Mouse (Mus musculus) hindbrain, embryonic 15.5 days (tissue): Measurements from ENCODE around the gene Arl15. TPM values are rescaled to one million over a fixed set of nuclear protein-coding genes. Genes with fewer than 3 reads are reported as not detected.
A peak's percentile ranks its signal among the peaks of the same experiment; 100 is the strongest.

Source experiments
- ATAC-seq: fragments of 200-750 bp; cut with Nextera tagmentation; 2 replicates; pipeline ENCODE4 v1.8.0; 2017; ENCODE audit warnings: low read depth, moderate number of reproducible peaks, moderate TSS enrichment; ENCODE audit not compliant: low FRiP score
- H3K27ac ChIP-seq: fragments of 300-500 bp; sonication (generic); replicated peaks from 2 replicates; pipeline ENCODE4 v1.5.1; 2015; ENCODE audit warnings: mild to moderate bottlenecking, inconsistent platforms
- H3K27me3 ChIP-seq: fragments of 300-500 bp; sonication (generic); 2 replicates; pipeline ENCODE4 v1.6.1; 2015; ENCODE audit warnings: control low read depth, inconsistent platforms
- H3K36me3 ChIP-seq: fragments of 300-500 bp; sonication (generic); 2 replicates; pipeline ENCODE4 v1.6.1; 2015; ENCODE audit warnings: control low read depth, inconsistent platforms
- H3K4me1 ChIP-seq: fragments of 300-500 bp; sonication (generic); replicated peaks from 2 replicates; pipeline ENCODE4 v1.6.1; 2015; ENCODE audit warnings: control low read depth, inconsistent platforms
- H3K4me2 ChIP-seq: fragments of 300-500 bp; sonication (generic); 2 replicates; pipeline ENCODE4 v1.6.1; 2015; ENCODE audit warnings: moderate library complexity, mild to moderate bottlenecking, inconsistent platforms
- H3K4me3 ChIP-seq: fragments of 300-500 bp; sonication (generic); 2 replicates; pipeline ENCODE4 v1.5.1; 2015; ENCODE audit warnings: mild to moderate bottlenecking, inconsistent platforms
- H3K9ac ChIP-seq: fragments of 300-500 bp; sonication (generic); 2 replicates; pipeline ENCODE4 v1.6.1; 2015; ENCODE audit warnings: inconsistent platforms
- H3K9me3 ChIP-seq: fragments of 300-500 bp; sonication (generic); 2 replicates; pipeline ENCODE4 v1.6.1; 2016; ENCODE audit warnings: control low read depth, inconsistent platforms
- WGBS: fragments of 180-500 bp; shearing (Covaris S2); methylation state at CpG from one replicate; pipeline ENCODE4 v1.1.7; 2015; 5-methylcytosine and 5-hydroxymethylcytosine counted together
- polyA plus RNA-seq: library from polyadenylated mRNA; unstranded; fragments of >200 nt; fragmentation: Nextera tagmentation; extraction: Ambion mirVana; gene quantifications from 2 replicates; pipeline ENCODE4 v1.2.1, GENCODE M21; 2015

Gene Arl15
- polyA plus RNA-seq, 1 experiment from 2014 or later = 13.8 TPM

DNA sequence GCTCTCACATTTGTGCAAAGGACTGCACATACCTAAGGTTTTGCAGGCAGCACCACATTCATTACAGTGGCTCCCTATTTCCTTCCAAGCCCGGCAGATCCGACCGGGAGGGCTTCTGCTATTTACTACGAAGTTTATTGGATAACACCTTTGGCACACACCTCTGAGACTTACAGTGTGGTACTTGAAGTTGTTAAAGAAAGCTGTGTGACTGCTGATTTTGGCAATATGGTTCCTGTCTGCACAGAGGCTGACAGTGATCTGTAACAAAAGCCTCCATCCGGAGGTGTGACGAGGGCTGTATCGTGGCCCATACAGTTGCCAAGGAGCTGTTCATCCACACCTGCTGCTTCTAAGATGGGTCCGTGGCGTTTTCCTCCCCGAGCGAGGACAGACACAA is 335.7 kb downstream of the Arl15 start:
- no peak overlapping the region for H3K9ac ChIP-seq
- H3K27me3 ChIP-seq = no peaks in the 10 kb centered on the region
- H3K4me3 ChIP-seq = no peak overlapping the region
- H3K4me2 ChIP-seq = no peak overlapping the region
- no peak for ATAC-seq
- H3K36me3 ChIP-seq = no peaks in the 10 kb centered on the region
- no peaks in the 10 kb centered on the region for H3K9me3 ChIP-seq
- no peak overlapping the region for H3K27ac ChIP-seq
- 82% methylated on average over 11 of the region's 11 CpGs for whole genome bisulfite sequencing
- no peaks in the 10 kb centered on the region for H3K4me1 ChIP-seq

GRCm38 (mm10) chr13:114130566-114131319 is 336.4 kb downstream of the Arl15 start:
- Histone ChIP-seq H3K27ac (no peak overlapping the region), H3K27me3 (no peaks in the 10 kb centered on the region)
- peak; percentile 45; the same call in 1 of the 2 replicates for ATAC-seq

GRCm38 (mm10) chr13:114138921-114139320 is 344.6 kb downstream of the Arl15 start:
- 61% methylated on average over 8 of the region's 8 CpGs for WGBS

More at GRCm38 (mm10) chr13:114130566-114131319, 336.4 kb downstream of the Arl15 start:
- H3K9ac ChIP-seq = no peak overlapping the region
- no peaks in the 10 kb centered on the region for H3K36me3 ChIP-seq
- H3K9me3 ChIP-seq = no peaks in the 10 kb centered on the region
- no peaks in the 10 kb centered on the region for H3K4me1 ChIP-seq
- no peak overlapping the region for H3K4me2 ChIP-seq
- WGBS = 68% methylated on average over 11 of the region's 11 CpGs
- no peak overlapping the region for H3K4me3 ChIP-seq

GRCm38 (mm10) chr13:114139570-114139969 is 345.3 kb downstream of the Arl15 start:
- Histone ChIP-seq H3K27me3 (no peaks in the 10 kb centered on the region), H3K4me2 (no peak overlapping the region), H3K36me3 (no peaks in the 10 kb centered on the region), H3K9me3 (no peaks in the 10 kb centered on the region), H3K27ac (no peak overlapping the region), H3K4me1 (peaks cover 25% of the 10 kb centered on the region), H3K4me3 (no peak overlapping the region), H3K9ac (no peak overlapping the region)
- 82% methylated on average over 9 of the region's 9 CpGs for WGBS
- no peak for ATAC-seq

More at GRCm38 (mm10) chr13:114138921-114139320, 344.6 kb downstream of the Arl15 start:
- no peak overlapping the region for H3K27ac ChIP-seq
- H3K36me3 ChIP-seq = no peaks in the 10 kb centered on the region
- H3K4me1 ChIP-seq = peaks cover 19% of the 10 kb centered on the region
- H3K9ac ChIP-seq = no peak overlapping the region
- no peak for ATAC-seq
- H3K4me3 ChIP-seq = no peak overlapping the region
- no peaks in the 10 kb centered on the region for H3K27me3 ChIP-seq
- no peak overlapping the region for H3K4me2 ChIP-seq
- no peaks in the 10 kb centered on the region for H3K9me3 ChIP-seq

- Histone ChIP-seq H3K9me3 (no peaks in the 10 kb centered on the region), H3K4me2 (no peak overlapping the region), H3K4me3 (no peak overlapping the region), H3K36me3 (no peaks in the 10 kb centered on the region), H3K27me3 (no peaks in the 10 kb centered on the region), H3K9ac (no peak overlapping the region), H3K4me1 (peaks cover 32% of the 10 kb centered on the region), H3K27ac (no peak overlapping the region)
- 66% methylated on average over 8 of the region's 8 CpGs for WGBS
- ATAC-seq = 0 out of 2 replicates have a peak, but pooled peaks have one; percentile 35
Observed at GRCm38 (mm10) chr13:114142826-114143225, 348.5 kb downstream of the Arl15 start.

DNA sequence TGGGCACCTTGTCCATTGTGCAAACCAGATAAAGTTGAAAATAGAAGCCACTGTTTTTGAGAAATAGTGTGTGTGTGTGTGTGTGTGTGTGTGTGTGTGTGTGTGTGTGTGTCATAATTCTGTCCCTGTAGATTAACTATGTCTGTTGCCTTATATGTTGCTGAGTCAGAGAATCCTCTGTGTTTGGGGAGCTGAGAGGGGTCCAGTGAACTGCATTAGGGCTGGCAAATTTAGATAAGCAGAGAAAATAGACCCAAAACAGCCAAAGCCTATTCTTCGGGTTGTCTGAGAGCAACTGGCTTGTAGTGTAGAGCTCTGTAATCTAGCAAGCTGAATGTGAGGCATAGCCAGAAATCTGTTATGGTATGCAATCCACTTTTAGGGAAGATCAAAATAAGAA is 348.9 kb downstream of the Arl15 start:
- Histone ChIP-seq H3K9ac (no peak overlapping the region), H3K4me3 (no peak overlapping the region), H3K4me2 (no peak overlapping the region), H3K27me3 (no peaks in the 10 kb centered on the region), H3K36me3 (no peaks in the 10 kb centered on the region), H3K27ac (no peak overlapping the region), H3K9me3 (no peaks in the 10 kb centered on the region), H3K4me1 (peaks cover 32% of the 10 kb centered on the region)
- WGBS = 79% methylated on average over 1 of the region's 1 CpGs
- ATAC-seq = no peak

- no peak for ATAC-seq
- H3K4me3 ChIP-seq = no peak overlapping the region
- WGBS = 44% methylated on average over 15 of the region's 15 CpGs
- H3K9me3 ChIP-seq = no peaks in the 10 kb centered on the region
- H3K4me1 ChIP-seq = peaks cover 26% of the 10 kb centered on the region
- H3K4me2 ChIP-seq = 0 out of 2 replicates have a peak overlapping the region, but pooled peaks have one; percentile 2
- H3K9ac ChIP-seq = no peak overlapping the region
- H3K27me3 ChIP-seq = no peaks in the 10 kb centered on the region
- no peaks in the 10 kb centered on the region for H3K36me3 ChIP-seq
- H3K27ac ChIP-seq = no peak overlapping the region
Observed at GRCm38 (mm10) chr13:114144052-114145046, 350.0 kb downstream of the Arl15 start.

GRCm38 (mm10) chr13:114145249-114145648 is 350.9 kb downstream of the Arl15 start:
- no peak overlapping the region for H3K4me2 ChIP-seq
- peaks cover 24% of the 10 kb centered on the region; the same call in 1 of the 2 replicates for H3K4me1 ChIP-seq
- no peaks in the 10 kb centered on the region for H3K9me3 ChIP-seq
- no peak overlapping the region for H3K27ac ChIP-seq
- H3K4me3 ChIP-seq = no peak overlapping the region
- no peak overlapping the region for H3K9ac ChIP-seq
- H3K36me3 ChIP-seq = no peaks in the 10 kb centered on the region
- no peaks in the 10 kb centered on the region for H3K27me3 ChIP-seq
- 82% methylated on average over 8 of the region's 8 CpGs for WGBS
- peak; percentile 31; the same call in 1 of the 2 replicates for ATAC-seq

DNA sequence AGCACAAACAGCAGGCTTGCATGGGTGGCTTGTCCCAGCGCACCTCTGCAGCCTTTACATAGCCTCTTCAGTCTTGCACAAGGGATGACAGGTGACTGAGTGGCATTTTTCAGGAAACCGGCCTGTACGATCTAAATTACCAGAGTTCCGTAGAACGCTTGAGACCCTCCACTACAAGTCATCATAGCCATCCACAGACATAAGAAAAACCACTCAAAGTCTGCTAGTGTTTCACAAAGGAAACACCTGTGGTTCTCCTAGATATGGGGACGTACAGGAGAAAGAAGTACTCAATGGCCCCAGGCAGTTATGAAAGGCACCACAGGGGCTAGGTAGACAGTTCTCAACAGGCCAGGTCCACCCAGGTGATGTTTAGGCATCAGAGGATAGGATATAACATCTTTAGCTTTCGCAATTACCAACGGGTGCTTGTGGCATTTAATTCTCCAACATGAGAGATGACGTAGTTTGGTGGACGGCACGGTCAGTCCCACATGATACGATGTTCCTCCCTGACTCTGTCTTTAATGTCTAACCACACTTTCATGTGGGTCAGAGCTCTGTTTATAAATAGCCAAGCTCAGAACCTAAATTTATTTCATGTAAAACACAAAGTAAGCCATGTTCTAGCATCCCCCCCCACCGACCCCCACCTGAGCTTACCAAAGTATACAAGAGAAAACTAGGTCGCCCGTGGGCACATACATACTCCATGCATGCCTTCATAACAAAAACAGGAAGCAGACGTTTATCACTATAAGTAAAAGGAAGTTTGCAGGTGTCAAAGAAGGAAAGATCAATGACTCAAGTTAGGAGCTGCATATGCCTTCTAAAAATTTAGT is 356.8 kb downstream of the Arl15 start:
- no peak overlapping the region for H3K4me2 ChIP-seq
- no peak overlapping the region for H3K4me3 ChIP-seq
- no peaks in the 10 kb centered on the region for H3K9me3 ChIP-seq
- no peak overlapping the region for H3K27ac ChIP-seq
- H3K27me3 ChIP-seq = no peaks in the 10 kb centered on the region
- ATAC-seq = no peak
- 94% methylated on average over 16 of the region's 16 CpGs for WGBS
- no peaks in the 10 kb centered on the region for H3K4me1 ChIP-seq
- H3K36me3 ChIP-seq = no peaks in the 10 kb centered on the region
- H3K9ac ChIP-seq = no peak overlapping the region

DNA sequence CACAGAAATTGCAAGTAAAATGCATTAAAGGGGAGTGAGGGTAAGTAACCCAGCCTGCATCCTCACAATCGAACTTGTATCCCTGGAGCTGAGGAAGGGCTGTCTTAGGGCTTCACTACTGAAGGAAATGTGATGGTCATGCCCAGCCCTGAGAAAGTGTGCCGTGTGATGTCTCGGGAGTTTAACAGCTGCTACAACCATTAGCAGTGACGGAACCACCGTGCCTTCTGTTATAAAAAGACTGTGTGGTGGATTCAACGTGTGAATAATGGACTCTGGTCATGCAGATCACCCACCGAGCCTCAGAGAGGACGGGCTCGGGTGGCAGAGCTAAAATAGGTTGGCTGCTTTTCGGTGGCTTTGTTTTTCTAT is 357.4 kb downstream of the Arl15 start:
- Histone ChIP-seq H3K9ac (no peak overlapping the region), H3K36me3 (no peaks in the 10 kb centered on the region), H3K4me2 (no peak overlapping the region), H3K27me3 (no peaks in the 10 kb centered on the region), H3K4me1 (peaks cover 2% of the 10 kb centered on the region), H3K4me3 (no peak overlapping the region), H3K9me3 (no peaks in the 10 kb centered on the region), H3K27ac (no peak overlapping the region)
- 50% methylated on average over 10 of the region's 10 CpGs for WGBS
- no peak for ATAC-seq

DNA sequence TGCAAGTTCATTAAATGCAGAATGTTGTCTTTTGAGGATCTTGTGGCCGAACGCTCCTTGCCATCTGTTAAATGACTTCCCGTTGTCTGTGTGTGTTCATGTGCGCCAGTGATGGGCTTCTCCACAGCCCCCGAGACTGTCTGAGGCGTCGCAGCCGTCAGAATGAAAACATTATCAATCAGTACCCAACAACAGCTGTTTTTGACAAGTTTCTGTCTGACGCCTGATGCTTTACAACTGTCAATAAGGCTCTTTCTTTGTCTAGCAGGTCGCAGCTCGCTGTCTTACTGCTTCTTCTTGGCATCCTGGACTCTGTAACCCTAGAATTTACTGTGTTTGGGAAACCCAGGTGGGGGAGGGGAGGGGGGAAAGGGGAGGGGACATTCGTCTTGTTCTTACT is 362.4 kb downstream of the Arl15 start:
- H3K9ac ChIP-seq = no peak overlapping the region
- H3K4me2 ChIP-seq = peak overlapping the region; percentile 37
- H3K9me3 ChIP-seq = no peaks in the 10 kb centered on the region
- H3K4me3 ChIP-seq = no peak overlapping the region
- no peak for ATAC-seq
- no peaks in the 10 kb centered on the region for H3K36me3 ChIP-seq
- peaks cover 8% of the 10 kb centered on the region for H3K4me1 ChIP-seq
- 25% methylated on average over 12 of the region's 12 CpGs for WGBS
- no peaks in the 10 kb centered on the region for H3K27me3 ChIP-seq
- H3K27ac ChIP-seq = no peak overlapping the region
